Mouse (Mus musculus) left cerebral cortex, postnatal 36 days (tissue): ENCODE data around the gene Atrnl1. TPM values are rescaled to one million over a fixed set of nuclear protein-coding genes. Genes with fewer than 3 reads are reported as not detected.
A peak's percentile ranks its signal among the peaks of the same experiment; 100 is the strongest.
"Not testable (repeated sequence)": the region's sequence is repeated elsewhere in the genome, so short reads cannot be mapped to it uniquely, and the experiment has no call there.

Experiments used
- DNase-seq, 2 experiments: peaks; one replicate each; pipeline ENCODE4 v3.0.0; 2021 to 2022; ENCODE audit warnings: low spot score in 2 of 2, mixed read lengths in 1 of 2
- intact Hi-C: fragments of 180-260 bp; cut with DNase I; formaldehyde crosslinking; loops from one replicate; pipeline ENCODE4 v1.15.1; 2025
- total RNA-seq, 2 experiments: library from RNA; stranded (reverse); gene quantifications; 2 replicates each; pipeline ENCODE4 v1.2.3; 2021

The Atrnl1 gene
- total RNA-seq, 2 experiments from 2014 or later: 102 to 104 TPM

DNA sequence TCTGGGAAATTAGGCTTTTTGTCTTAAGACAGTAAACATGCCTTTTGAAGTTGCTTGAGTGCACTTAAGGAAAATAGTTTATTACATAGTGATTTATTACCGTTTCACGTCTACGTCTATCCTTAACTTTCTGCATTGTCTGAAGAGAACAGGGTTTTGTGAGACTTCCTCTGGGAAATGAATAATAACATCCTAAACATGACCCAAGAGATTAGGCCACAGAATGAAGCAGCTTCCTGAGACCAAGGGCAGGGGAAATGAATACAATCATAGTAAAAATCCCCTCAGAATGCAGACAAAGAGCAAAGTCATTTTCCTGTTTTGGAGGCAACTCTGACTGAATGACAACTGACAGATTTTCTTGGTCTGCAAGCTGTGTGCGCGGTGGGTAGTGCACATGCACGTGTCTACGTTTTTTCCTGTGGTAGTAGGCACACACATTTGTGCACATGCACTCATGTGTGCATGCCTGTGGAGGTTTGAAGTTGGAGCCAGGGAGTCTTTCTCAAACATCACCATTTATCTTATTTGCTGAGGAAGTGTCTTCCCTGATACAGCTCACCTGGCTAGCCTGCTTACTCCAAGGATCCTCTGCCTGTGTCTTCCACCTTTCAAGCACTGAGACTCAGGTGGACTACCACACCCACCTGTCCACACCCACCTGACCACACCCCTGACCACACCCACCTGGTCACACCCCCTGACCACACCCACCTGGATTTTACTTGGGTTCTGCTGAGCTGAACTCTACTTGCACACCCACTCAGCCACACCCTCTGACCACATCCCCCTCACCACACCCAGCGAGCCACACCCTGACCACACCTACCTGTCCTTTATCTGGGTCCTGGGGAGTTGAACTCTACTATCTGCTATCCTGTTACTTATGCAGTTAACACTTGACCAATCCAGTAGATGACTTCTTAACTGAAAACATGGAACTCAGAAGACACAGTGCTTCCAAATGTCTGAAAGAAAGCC, 47.6 kb downstream of the Atrnl1 start:
- no peak for DNase-seq
- intact Hi-C loops: loop anchor here (5.0 kb wide), 1 partner anchor 899 kb away; no protein-coding TSS in a partner anchor

DNA sequence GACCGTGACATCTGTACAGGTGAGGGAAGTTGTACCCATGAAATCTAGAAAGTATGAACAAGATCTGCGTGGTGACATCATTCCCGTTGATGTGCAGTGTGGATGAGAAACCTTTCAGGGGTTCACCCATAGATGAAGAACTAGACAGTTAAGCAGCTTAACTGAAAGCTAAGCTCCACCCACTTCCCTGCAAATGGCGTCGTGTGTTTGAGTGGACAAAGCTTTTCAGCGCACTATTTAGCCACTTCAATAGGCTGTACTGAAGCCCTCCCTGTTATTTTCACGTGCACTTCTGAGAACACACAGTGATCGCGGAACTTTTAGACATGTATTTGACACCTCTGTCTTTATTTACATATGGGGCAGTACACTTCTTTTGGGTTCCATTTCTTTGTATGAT, 56.2 kb downstream of the Atrnl1 start:
- intact Hi-C loops: no loop called here

DNA sequence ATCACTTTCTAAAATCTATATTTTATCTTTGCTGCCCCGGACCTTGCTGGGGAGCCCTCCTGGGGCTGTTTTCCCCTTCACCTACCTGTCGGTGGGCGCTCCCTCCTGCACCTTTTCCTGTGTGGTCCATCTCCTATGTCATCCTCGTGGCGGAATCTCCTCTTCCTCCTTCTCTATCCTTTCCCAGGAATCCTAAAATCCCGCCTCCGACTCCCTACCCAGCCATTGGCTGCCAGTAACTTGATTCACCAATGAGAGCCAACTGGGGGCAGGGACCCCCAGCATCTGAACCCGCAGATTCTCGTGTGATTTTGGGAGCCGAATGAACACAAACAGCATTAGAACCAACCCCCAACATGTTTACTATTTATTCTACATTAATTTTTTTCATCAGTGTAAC, 57.1 kb downstream of the Atrnl1 start:
- DNase-seq: no peak
- intact Hi-C loops: no loop called here

More for the DNA sequence above, 56.2 kb downstream of the Atrnl1 start:
- no peak for DNase-seq

- DNase-seq: no peak
These were observed 68.6 kb downstream of the Atrnl1 start for GRCm38 (mm10) chr19:57679455-57679854.

DNA sequence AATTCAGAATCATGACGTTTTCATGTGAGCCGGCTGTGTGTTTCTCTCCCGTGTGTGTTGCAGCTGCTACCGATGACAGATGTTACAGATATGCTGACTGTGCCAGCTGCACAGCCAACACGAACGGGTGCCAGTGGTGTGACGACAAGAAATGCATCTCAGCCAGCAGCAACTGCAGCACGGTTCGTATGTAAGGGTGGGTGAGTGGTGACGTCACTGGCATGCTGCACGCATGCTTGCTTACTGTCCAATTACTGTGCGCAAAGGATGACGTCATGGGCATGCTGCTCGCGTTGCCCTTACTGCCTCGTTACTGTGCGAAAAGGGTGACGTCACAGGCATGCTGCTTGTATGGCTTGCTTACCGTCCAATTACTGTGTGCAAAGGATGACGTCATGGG, 75.8 kb downstream of the Atrnl1 start:
- intact Hi-C loops: no loop called here
- DNase-seq: peak in 1 of 2 experiments; percentile 12

More at GRCm38 (mm10) chr19:57679455-57679854, 68.6 kb downstream of the Atrnl1 start:
- intact Hi-C loops: no loop called here

DNA sequence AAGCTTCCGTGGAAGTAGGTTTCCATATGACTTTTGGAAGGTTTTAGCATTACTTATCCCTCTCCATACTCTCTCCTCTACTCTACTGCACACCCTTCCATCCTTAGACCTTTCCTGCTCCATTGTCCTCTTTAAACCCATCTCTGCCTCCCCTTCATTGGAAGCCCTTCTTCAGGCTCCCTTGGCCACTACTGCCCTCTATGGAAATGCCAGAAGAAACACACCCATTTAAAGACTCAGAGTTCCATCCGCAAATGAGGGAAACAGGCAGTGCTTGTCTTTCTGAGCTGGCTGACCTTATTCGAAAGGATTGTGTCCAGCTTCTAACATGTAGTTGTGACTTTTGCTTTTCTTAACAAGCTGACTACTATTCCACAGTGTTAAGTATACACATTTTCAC, 81.7 kb downstream of the Atrnl1 start:
- intact Hi-C loops: no loop called here
- DNase-seq: no peak

GRCm38 (mm10) chr19:57696781-57697180, 85.9 kb downstream of the Atrnl1 start:
- DNase-seq: peak in 1 of 2 experiments; percentile 28
- intact Hi-C loops: not testable (repeated sequence)

- no peak for DNase-seq
- intact Hi-C loops: no loop called here
These were observed 102.3 kb downstream of the Atrnl1 start for GRCm38 (mm10) chr19:57713138-57713537.

- DNase-seq: no peak
- intact Hi-C loops: no loop called here
These were observed 114.1 kb downstream of the Atrnl1 start for GRCm38 (mm10) chr19:57724920-57725319.

DNA sequence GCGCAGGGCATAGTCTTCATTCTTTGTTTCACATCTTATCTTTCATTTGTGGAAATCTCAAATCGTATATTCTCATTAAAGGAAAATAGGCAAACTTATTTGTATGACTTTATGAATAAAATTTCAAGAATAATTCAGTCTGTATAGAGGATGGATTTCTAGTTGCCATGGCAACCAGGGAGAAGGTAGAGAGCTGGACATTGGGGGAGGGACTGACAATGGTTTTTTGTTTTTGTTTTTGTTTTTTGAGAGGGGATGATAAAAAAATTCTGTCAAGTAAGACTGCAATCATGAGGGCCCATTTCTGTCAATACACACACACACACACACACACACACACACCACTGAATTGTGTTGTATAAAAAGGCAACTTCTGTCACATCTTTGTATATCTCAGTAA, 114.5 kb downstream of the Atrnl1 start:
- intact Hi-C loops: no loop called here
- no peak for DNase-seq

GRCm38 (mm10) chr19:57727009-57727408, 116.2 kb downstream of the Atrnl1 start:
- intact Hi-C loops: no loop called here

GRCm38 (mm10) chr19:57737475-57737874, 126.6 kb downstream of the Atrnl1 start:
- DNase-seq: no peak

More at GRCm38 (mm10) chr19:57727009-57727408, 116.2 kb downstream of the Atrnl1 start:
- no peak for DNase-seq

DNA sequence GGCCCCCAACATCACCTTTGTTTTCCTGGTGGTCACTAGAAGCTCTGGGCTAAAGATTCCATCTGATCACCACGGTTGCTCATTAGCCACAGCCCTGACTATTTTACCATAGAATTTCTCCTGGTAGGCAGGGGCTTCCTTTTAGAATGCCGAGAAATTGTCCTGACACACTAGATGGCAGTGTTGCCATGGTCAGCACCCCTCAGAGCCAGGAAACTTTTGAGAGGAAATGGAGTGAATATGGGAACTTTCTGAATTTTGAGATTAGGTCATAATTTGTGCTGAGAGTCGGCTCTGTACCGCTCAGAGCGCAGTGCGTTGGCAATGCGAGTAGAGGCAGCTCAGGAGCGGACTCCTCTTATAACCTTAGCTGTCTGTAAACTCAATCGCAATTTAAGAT, 134.7 kb downstream of the Atrnl1 start:
- DNase-seq: no peak
- intact Hi-C loops: no loop called here

More at GRCm38 (mm10) chr19:57737475-57737874, 126.6 kb downstream of the Atrnl1 start:
- intact Hi-C loops: no loop called here

GRCm38 (mm10) chr19:57746553-57746952, 135.7 kb downstream of the Atrnl1 start:
- no peak for DNase-seq
- intact Hi-C loops: no loop called here

DNA sequence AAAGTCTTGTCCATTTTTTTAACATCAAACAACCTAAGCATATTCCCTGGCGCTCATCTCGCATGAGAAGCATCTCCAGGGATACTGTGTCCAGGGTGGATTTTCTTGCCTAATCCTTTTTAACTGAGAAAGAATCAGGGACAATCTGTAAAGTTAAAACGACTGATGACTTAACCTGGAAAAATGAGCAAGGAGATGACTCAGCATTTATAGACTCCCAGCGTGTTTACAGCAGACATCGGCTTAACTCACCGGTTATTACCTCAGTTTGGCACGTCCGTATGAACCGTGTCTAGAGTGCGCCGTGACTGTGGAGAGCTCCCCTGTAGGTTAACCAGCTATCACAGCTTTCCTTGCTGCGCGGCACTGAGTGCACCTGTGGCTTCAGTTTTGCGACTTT, 141.4 kb downstream of the Atrnl1 start:
- no peak for DNase-seq
- intact Hi-C loops: no loop called here

- intact Hi-C loops: no loop called here
These were observed 151.7 kb downstream of the Atrnl1 start for GRCm38 (mm10) chr19:57762526-57762925.

DNA sequence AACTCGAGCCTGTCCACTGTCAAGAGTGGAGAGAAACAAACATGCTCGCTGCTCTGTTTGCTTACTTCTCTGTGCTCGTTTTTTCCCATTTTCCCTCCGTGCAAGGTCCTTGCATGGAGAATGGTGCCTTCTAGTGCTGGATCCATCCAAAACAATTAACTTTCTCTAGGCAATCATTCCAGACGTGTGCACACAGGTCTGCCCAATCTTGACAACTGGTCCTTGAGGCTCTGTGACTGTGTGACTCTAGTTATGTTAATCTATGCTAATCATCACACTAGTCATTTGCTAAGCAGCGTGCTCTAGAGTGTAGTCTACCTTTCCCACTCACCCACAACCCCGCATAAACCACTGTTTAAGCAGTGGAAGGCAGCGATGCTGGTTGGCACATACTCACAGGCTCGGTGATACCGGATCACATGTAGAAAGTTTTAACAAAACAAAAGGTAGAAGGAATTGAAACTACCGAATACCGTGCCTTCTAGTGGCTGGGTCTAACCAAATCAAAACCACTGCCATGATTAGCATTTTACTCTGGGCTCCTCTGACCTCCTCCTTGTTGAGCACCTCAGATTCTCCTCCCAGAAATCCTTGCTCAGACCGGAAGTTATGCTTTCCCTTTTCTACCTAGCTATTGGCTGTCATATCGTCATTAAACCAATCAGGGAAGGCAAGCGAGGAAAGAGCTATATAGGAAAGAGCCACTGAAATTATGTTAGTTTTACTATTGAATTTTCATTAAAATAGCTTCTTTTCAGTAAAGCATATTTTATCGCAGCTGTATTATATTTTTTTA, 153.9 kb downstream of the Atrnl1 start:
- intact Hi-C loops: no loop called here
- no peak for DNase-seq

More at GRCm38 (mm10) chr19:57762526-57762925, 151.7 kb downstream of the Atrnl1 start:
- DNase-seq: no peak

DNA sequence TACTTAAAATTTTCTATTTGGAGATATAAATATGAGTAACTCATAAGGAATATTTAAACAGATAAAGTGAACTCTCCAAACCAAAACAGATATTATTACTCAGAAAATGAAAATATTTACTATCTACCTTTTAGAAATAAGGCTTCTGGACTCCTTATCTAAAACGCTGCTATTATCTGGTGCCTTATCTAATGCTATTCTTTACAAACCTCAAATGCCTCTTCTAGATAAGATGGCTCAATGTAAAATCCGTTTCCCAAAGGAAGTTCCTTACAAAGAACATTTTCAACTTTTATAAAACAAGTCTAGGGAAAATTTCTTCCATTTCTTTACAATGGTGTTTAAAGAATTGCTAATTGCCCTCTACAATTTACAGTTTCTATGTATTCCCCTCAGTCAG, 156.2 kb downstream of the Atrnl1 start:
- DNase-seq: no peak
- intact Hi-C loops: no loop called here

- intact Hi-C loops: no loop called here
- DNase-seq: peak in 1 of 2 experiments; percentile 24
These were observed 157.8 kb downstream of the Atrnl1 start for GRCm38 (mm10) chr19:57768661-57769060.
